Mouse (Mus musculus): ENCODE measurements around the gene Gipc2. TPM values are rescaled to one million over a fixed set of nuclear protein-coding genes. Genes with fewer than 3 reads are reported as not detected.
A peak's percentile ranks its signal among the peaks of the same experiment; 100 is the strongest.

Gipc2 gene
- polyA plus RNA-seq, 1 experiment from 2014 or later, result 96.5 TPM

GRCm38 (mm10) chr3:152155296-152155948 lies 10.6 kb downstream of the Gipc2 start:
- peaks cover 6% of the 10 kb centered on the region; the same call in 1 of the 2 replicates for H3K4me1 ChIP-seq (replicated peaks; ENCODE audit: control insufficient read depth, insufficient read depth, low read length)
- WGBS, result 56% methylated on average over 11 of the region's 11 CpGs

GRCm38 (mm10) chr3:152154095-152154494 lies 11.9 kb downstream of the Gipc2 start:
- Histone ChIP-seq H3K4me1 (replicated peaks; ENCODE audit: control insufficient read depth, insufficient read depth, low read length) (peaks cover 10% of the 10 kb centered on the region; the same call in 1 of the 2 replicates), H3K27ac (ENCODE audit: low read depth) (no peak overlapping the region), H3K27me3 (replicated peaks; ENCODE audit: control insufficient read depth, insufficient read depth, low read length) (no peaks in the 10 kb centered on the region), H3K9ac (ENCODE audit: low read length) (no peak overlapping the region), H3K9me3 (ENCODE audit: control insufficient read depth, low read length) (no peaks in the 10 kb centered on the region), H3K36me3 (ENCODE audit: control insufficient read depth, insufficient read depth, low read length) (no peaks in the 10 kb centered on the region), H3K4me2 (ENCODE audit: low read length) (no peak overlapping the region), H3K4me3 (ENCODE audit: low read depth, low read length) (no peak overlapping the region)
- WGBS, result 79% methylated on average over 5 of the region's 5 CpGs
- DNase-seq (ENCODE audit: low spot score) (no peak), ATAC-seq (replicated peaks; ENCODE audit: low FRiP score, low TSS enrichment, low read depth) (no peak)

More at GRCm38 (mm10) chr3:152155296-152155948, 10.6 kb downstream of the Gipc2 start:
- Histone ChIP-seq H3K4me2 (ENCODE audit: low read length) (no peak overlapping the region), H3K27ac (ENCODE audit: low read depth) (no peak overlapping the region), H3K9me3 (ENCODE audit: control insufficient read depth, low read length) (no peaks in the 10 kb centered on the region), H3K9ac (ENCODE audit: low read length) (no peak overlapping the region), H3K27me3 (replicated peaks; ENCODE audit: control insufficient read depth, insufficient read depth, low read length) (no peaks in the 10 kb centered on the region), H3K36me3 (ENCODE audit: control insufficient read depth, insufficient read depth, low read length) (no peaks in the 10 kb centered on the region), H3K4me3 (ENCODE audit: low read depth, low read length) (no peak overlapping the region)
- no peak for DNase-seq (ENCODE audit: low spot score)
- no peak for ATAC-seq (replicated peaks; ENCODE audit: low FRiP score, low TSS enrichment, low read depth)

- DNase-seq (ENCODE audit: low spot score) (no peak), ATAC-seq (replicated peaks; ENCODE audit: low FRiP score, low TSS enrichment, low read depth) (no peak)
- no peak overlapping the region for H3K4me2 ChIP-seq (ENCODE audit: low read length)
- H3K4me3 ChIP-seq (ENCODE audit: low read depth, low read length), result no peak overlapping the region
- WGBS, result 44% methylated on average over 2 of the region's 2 CpGs
- no peaks in the 10 kb centered on the region for H3K9me3 ChIP-seq (ENCODE audit: control insufficient read depth, low read length)
- no peak overlapping the region for H3K27ac ChIP-seq (ENCODE audit: low read depth)
- H3K9ac ChIP-seq (ENCODE audit: low read length), result no peak overlapping the region
- no peaks in the 10 kb centered on the region for H3K27me3 ChIP-seq (replicated peaks; ENCODE audit: control insufficient read depth, insufficient read depth, low read length)
- no peaks in the 10 kb centered on the region for H3K36me3 ChIP-seq (ENCODE audit: control insufficient read depth, insufficient read depth, low read length)
- peaks cover 11% of the 10 kb centered on the region; the same call in 1 of the 2 replicates for H3K4me1 ChIP-seq (replicated peaks; ENCODE audit: control insufficient read depth, insufficient read depth, low read length)
Observed at GRCm38 (mm10) chr3:152153152-152153551, 12.9 kb downstream of the Gipc2 start.

GRCm38 (mm10) chr3:152152483-152152804 lies 13.6 kb downstream of the Gipc2 start:
- Histone ChIP-seq H3K9ac (ENCODE audit: low read length) (no peak overlapping the region), H3K4me2 (ENCODE audit: low read length) (no peak overlapping the region; the same call in 1 of the 2 replicates), H3K4me3 (ENCODE audit: low read depth, low read length) (no peak overlapping the region), H3K36me3 (ENCODE audit: control insufficient read depth, insufficient read depth, low read length) (no peaks in the 10 kb centered on the region), H3K4me1 (replicated peaks; ENCODE audit: control insufficient read depth, insufficient read depth, low read length) (peaks cover 15% of the 10 kb centered on the region; the same call in 1 of the 2 replicates), H3K27me3 (replicated peaks; ENCODE audit: control insufficient read depth, insufficient read depth, low read length) (no peaks in the 10 kb centered on the region), H3K9me3 (ENCODE audit: control insufficient read depth, low read length) (no peaks in the 10 kb centered on the region), H3K27ac (ENCODE audit: low read depth) (no peak overlapping the region)
- DNase-seq (ENCODE audit: low spot score), result no peak
- ATAC-seq (replicated peaks; ENCODE audit: low FRiP score, low TSS enrichment, low read depth), result no peak
- 95% methylated on average over 1 of the region's 1 CpGs for WGBS

- ATAC-seq (replicated peaks; ENCODE audit: low FRiP score, low TSS enrichment, low read depth) (peak; percentile 54), DNase-seq (ENCODE audit: low spot score) (no peak)
- H3K4me1 ChIP-seq (replicated peaks; ENCODE audit: control insufficient read depth, insufficient read depth, low read length), result peaks cover 18% of the 10 kb centered on the region; the same call in 1 of the 2 replicates
- peak overlapping the region; percentile 3 for H3K4me2 ChIP-seq (ENCODE audit: low read length)
- WGBS, result 49% methylated on average over 28 of the region's 29 CpGs
- no peaks in the 10 kb centered on the region for H3K36me3 ChIP-seq (ENCODE audit: control insufficient read depth, insufficient read depth, low read length)
- H3K27me3 ChIP-seq (replicated peaks; ENCODE audit: control insufficient read depth, insufficient read depth, low read length), result no peaks in the 10 kb centered on the region
- no peaks in the 10 kb centered on the region for H3K9me3 ChIP-seq (ENCODE audit: control insufficient read depth, low read length)
- no peak overlapping the region for H3K27ac ChIP-seq (ENCODE audit: low read depth)
- no peak overlapping the region for H3K4me3 ChIP-seq (ENCODE audit: low read depth, low read length)
- H3K9ac ChIP-seq (ENCODE audit: low read length), result no peak overlapping the region
Observed at GRCm38 (mm10) chr3:152151725-152152482, 14.1 kb downstream of the Gipc2 start.

GRCm38 (mm10) chr3:152149863-152150262 lies 16.2 kb downstream of the Gipc2 start:
- Histone ChIP-seq H3K4me2 (ENCODE audit: low read length) (no peak overlapping the region), H3K27me3 (replicated peaks; ENCODE audit: control insufficient read depth, insufficient read depth, low read length) (no peaks in the 10 kb centered on the region), H3K9ac (ENCODE audit: low read length) (no peak overlapping the region), H3K4me1 (replicated peaks; ENCODE audit: control insufficient read depth, insufficient read depth, low read length) (peaks cover 26% of the 10 kb centered on the region; the same call in 1 of the 2 replicates), H3K27ac (ENCODE audit: low read depth) (no peak overlapping the region), H3K4me3 (ENCODE audit: low read depth, low read length) (no peak overlapping the region), H3K36me3 (ENCODE audit: control insufficient read depth, insufficient read depth, low read length) (no peaks in the 10 kb centered on the region), H3K9me3 (ENCODE audit: control insufficient read depth, low read length) (no peaks in the 10 kb centered on the region)
- WGBS, result 44% methylated on average over 3 of the region's 3 CpGs
- ATAC-seq (replicated peaks; ENCODE audit: low FRiP score, low TSS enrichment, low read depth), result no peak
- DNase-seq (ENCODE audit: low spot score), result no peak

- ATAC-seq (replicated peaks; ENCODE audit: low FRiP score, low TSS enrichment, low read depth), result no peak
- DNase-seq (ENCODE audit: low spot score), result no peak
- H3K4me1 ChIP-seq (replicated peaks; ENCODE audit: control insufficient read depth, insufficient read depth, low read length), result peaks cover 27% of the 10 kb centered on the region; the same call in 1 of the 2 replicates
- H3K4me2 ChIP-seq (ENCODE audit: low read length), result no peak overlapping the region
- no peaks in the 10 kb centered on the region for H3K36me3 ChIP-seq (ENCODE audit: control insufficient read depth, insufficient read depth, low read length)
- H3K9me3 ChIP-seq (ENCODE audit: control insufficient read depth, low read length), result no peaks in the 10 kb centered on the region
- H3K9ac ChIP-seq (ENCODE audit: low read length), result no peak overlapping the region
- no peaks in the 10 kb centered on the region for H3K27me3 ChIP-seq (replicated peaks; ENCODE audit: control insufficient read depth, insufficient read depth, low read length)
- no peak overlapping the region for H3K4me3 ChIP-seq (ENCODE audit: low read depth, low read length)
- WGBS, result 58% methylated on average over 7 of the region's 7 CpGs
- no peak overlapping the region for H3K27ac ChIP-seq (ENCODE audit: low read depth)
Observed at GRCm38 (mm10) chr3:152149449-152149848, 16.6 kb downstream of the Gipc2 start.

GRCm38 (mm10) chr3:152147085-152147831 lies 18.8 kb downstream of the Gipc2 start:
- peaks cover 30% of the 10 kb centered on the region; the same call in 1 of the 2 replicates for H3K4me1 ChIP-seq (replicated peaks; ENCODE audit: control insufficient read depth, insufficient read depth, low read length)
- WGBS, result 61% methylated on average over 12 of the region's 12 CpGs
- H3K36me3 ChIP-seq (ENCODE audit: control insufficient read depth, insufficient read depth, low read length), result no peaks in the 10 kb centered on the region
- H3K4me2 ChIP-seq (ENCODE audit: low read length), result no peak overlapping the region
- DNase-seq (ENCODE audit: low spot score), result no peak
- ATAC-seq (replicated peaks; ENCODE audit: low FRiP score, low TSS enrichment, low read depth), result no peak
- H3K27ac ChIP-seq (ENCODE audit: low read depth), result no peak overlapping the region
- H3K4me3 ChIP-seq (ENCODE audit: low read depth, low read length), result no peak overlapping the region
- no peaks in the 10 kb centered on the region for H3K9me3 ChIP-seq (ENCODE audit: control insufficient read depth, low read length)
- H3K27me3 ChIP-seq (replicated peaks; ENCODE audit: control insufficient read depth, insufficient read depth, low read length), result no peaks in the 10 kb centered on the region
- H3K9ac ChIP-seq (ENCODE audit: low read length), result no peak overlapping the region

Measured in intestine, embryonic 14.5 days (tissue).